Mouse (Mus musculus): Measurements from ENCODE around the gene Zfp653. TPM values are rescaled to one million over a fixed set of nuclear protein-coding genes. Genes with fewer than 3 reads are reported as not detected.
A peak's percentile ranks its signal among the peaks of the same experiment; 100 is the strongest.
"Not testable (repeated sequence)": the region's sequence is repeated elsewhere in the genome, so short reads cannot be mapped to it uniquely, and the experiment has no call there.

Gene Zfp653
- polyA plus RNA-seq, 1 experiment from 2014 or later, result 11.3 TPM

GRCm38 (mm10) chr9:22089281-22089680 is 18.1 kb upstream of the Zfp653 start:
- H3K4me1 ChIP-seq, result peaks cover 13% of the 10 kb centered on the region
- no peak overlapping the region for H3K27ac ChIP-seq
- 94% methylated on average over 7 of the region's 7 CpGs for WGBS
- DNase-seq (ENCODE audit: extremely low spot score, low spot score), result no peak
- no peaks in the 10 kb centered on the region for H3K36me3 ChIP-seq (replicated peaks)
- H3K27me3 ChIP-seq (ENCODE audit: poor library complexity, severe bottlenecking), result peaks cover 5% of the 10 kb centered on the region; the same call in 1 of the 2 replicates
- H3K4me3 ChIP-seq, result no peak overlapping the region
- H3K9me3 ChIP-seq, result no peaks in the 10 kb centered on the region

- DNase-seq (ENCODE audit: extremely low spot score, low spot score), result no peak
- peaks cover 13% of the 10 kb centered on the region for H3K4me1 ChIP-seq
- peaks cover 6% of the 10 kb centered on the region for H3K36me3 ChIP-seq (replicated peaks)
- WGBS, result 80% methylated on average over 2 of the region's 2 CpGs
- no peaks in the 10 kb centered on the region for H3K27me3 ChIP-seq (ENCODE audit: poor library complexity, severe bottlenecking)
- H3K4me3 ChIP-seq, result no peak overlapping the region
- H3K27ac ChIP-seq, result no peak overlapping the region
- H3K9me3 ChIP-seq, result no peaks in the 10 kb centered on the region
These were observed 15.9 kb upstream of the Zfp653 start for GRCm38 (mm10) chr9:22087034-22087618.

DNA sequence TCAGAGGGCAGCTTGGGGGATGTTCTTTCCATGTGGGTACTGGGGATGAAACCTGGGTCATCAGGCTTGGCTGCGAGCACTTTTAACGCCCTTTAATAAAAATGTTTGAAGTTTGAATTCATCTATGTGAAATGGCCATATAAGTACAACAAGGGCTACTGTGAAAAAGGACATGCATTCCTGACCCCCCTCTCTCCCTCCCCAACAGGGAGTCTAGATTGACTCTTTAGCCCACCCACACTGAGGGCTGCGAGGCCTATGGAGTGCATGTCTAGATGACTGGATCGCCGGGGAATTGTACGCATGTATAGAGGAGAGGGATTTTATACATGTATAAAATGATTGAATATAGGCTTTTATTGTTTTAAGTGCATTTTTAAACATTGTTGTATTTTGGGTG is 14.8 kb upstream of the Zfp653 start:
- no peaks in the 10 kb centered on the region for H3K27me3 ChIP-seq (ENCODE audit: poor library complexity, severe bottlenecking)
- peak overlapping the region; percentile 87 for H3K4me3 ChIP-seq
- peak overlapping the region; percentile 84; the same call in 1 of the 2 replicates for H3K27ac ChIP-seq
- peaks cover 9% of the 10 kb centered on the region for H3K36me3 ChIP-seq (replicated peaks)
- 89% methylated on average over 6 of the region's 6 CpGs for whole genome bisulfite sequencing
- no peaks in the 10 kb centered on the region for H3K9me3 ChIP-seq
- H3K4me1 ChIP-seq, result peaks cover 13% of the 10 kb centered on the region
- DNase-seq (ENCODE audit: extremely low spot score, low spot score), result no peak

DNA sequence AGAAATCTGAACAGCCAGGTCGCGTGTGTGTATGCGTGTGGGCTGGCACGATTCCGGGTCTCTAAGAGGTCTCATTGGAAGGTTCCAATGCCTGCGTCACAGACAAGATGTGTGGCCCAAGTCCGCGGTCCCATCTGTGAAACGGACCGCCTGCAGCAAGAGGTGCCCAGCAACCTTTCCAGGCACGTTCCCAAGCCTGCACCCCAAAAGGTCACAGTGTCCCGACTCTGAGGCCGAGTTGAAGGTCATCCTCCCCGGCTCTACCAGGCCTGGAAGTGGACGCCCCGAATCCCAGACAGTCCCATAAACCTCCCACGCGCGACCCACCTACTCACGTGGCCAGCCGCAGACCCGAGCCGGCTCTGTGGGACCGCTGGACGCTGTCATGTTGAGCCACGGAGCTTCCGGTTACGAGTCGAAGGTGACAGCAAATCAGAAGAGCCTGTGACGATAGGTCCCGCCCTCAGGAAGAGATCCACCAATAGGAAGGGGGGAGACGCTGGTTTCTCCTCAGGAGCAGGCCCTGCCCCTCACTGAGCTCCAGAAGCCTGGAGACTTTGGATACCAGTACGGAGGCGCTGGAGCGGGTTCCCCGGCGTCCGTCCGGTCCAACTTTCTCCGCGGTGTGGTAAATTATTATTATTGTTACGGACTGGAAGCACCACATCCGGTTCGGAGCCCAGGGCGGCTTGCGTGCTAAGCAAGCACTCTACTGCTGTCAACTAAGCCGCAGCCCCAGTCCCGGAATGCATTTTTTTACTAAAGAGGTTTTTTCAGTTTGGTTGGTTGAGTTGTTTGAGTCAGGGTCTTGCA is 14.1 kb upstream of the Zfp653 start, which contains the start of gene Ecsit:
Gene Ecsit, minus strand, starts transcription at position 417 of the 813 bp plus-strand sequence.
- peaks cover 13% of the 10 kb centered on the region for H3K4me1 ChIP-seq
- peaks cover 12% of the 10 kb centered on the region for H3K36me3 ChIP-seq (replicated peaks)
- no peaks in the 10 kb centered on the region for H3K9me3 ChIP-seq
- H3K27me3 ChIP-seq (ENCODE audit: poor library complexity, severe bottlenecking), result no peaks in the 10 kb centered on the region
- peak within 1 kb of the TSS; percentile 84 for H3K27ac ChIP-seq
- peak; percentile 93 for DNase-seq (ENCODE audit: extremely low spot score, low spot score)
- H3K4me3 ChIP-seq, result peak within 1 kb of the TSS; percentile 87
- WGBS, result under 1% methylated on average over 48 of the region's 48 CpGs

DNA sequence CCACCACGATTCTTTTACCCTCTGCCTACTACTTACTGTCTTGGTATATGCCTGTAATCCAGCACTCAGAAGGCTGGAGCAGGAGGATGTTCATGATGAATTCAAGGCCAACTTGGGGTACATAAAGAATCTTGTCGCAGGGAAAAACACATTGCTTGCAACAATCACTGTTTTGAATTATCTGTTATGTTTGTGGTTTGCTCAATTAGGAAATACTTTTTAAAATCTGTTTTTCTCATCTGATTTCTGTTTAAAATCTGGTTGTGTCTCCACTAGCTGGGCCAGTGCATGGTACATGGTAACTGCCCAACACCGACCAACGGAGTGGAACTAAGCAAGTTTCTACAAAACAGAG is 13.5 kb upstream of the Zfp653 start:
- Histone ChIP-seq H3K27me3 (ENCODE audit: poor library complexity, severe bottlenecking) (no peaks in the 10 kb centered on the region), H3K27ac (peak overlapping the region; percentile 84), H3K4me1 (peaks cover 13% of the 10 kb centered on the region), H3K9me3 (no peaks in the 10 kb centered on the region), H3K36me3 (replicated peaks) (peaks cover 17% of the 10 kb centered on the region), H3K4me3 (peak overlapping the region; percentile 87)
- no peak for DNase-seq (ENCODE audit: extremely low spot score, low spot score)
- 36% methylated on average over 4 of the region's 4 CpGs for WGBS

DNA sequence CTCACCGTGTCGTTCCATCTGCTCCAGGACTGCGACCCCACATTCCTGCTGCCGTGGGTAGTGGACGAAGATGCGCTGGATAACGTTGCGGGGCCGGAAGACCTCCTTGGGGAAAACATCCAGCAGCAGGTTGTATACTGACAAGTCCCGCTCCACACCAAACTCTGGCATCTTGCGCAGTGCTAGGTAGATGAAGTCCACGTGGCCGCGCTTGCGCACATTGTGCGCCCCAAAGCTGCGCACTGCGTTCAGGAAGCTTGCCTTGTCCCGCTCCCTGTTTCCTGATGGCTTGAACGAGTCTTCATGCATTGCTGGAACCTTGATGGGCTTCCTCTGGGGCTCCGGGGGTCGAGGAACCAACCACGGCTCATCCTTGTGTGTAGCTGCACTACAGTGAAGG is 5.0 kb upstream of the Zfp653 start:
- no peaks in the 10 kb centered on the region for H3K27me3 ChIP-seq (ENCODE audit: poor library complexity, severe bottlenecking)
- no peak overlapping the region for H3K27ac ChIP-seq
- peaks cover 10% of the 10 kb centered on the region for H3K4me1 ChIP-seq
- no peak overlapping the region for H3K4me3 ChIP-seq
- peaks cover 49% of the 10 kb centered on the region for H3K36me3 ChIP-seq (replicated peaks)
- 95% methylated on average over 23 of the region's 23 CpGs for WGBS
- DNase-seq (ENCODE audit: extremely low spot score, low spot score), result no peak
- H3K9me3 ChIP-seq, result no peaks in the 10 kb centered on the region

DNA sequence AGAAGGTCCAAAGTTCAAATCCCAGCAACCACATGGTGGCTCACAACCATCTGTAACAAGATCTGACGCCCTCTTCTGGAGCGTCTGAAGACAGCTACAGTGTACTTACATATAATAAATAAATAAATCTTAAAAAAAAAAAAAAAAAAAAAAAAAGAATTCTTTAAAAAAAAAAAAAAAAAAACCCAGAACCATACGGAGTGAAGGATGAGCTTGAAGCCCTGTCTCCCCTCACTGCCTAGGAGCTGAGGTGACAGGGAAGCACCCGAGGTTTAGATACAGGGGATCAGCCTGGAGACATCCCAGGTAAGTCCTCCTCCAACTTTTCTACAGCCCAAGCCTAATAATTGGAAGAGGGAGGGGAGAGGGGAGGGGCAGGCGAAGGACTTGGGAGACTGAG is 4.6 kb upstream of the Zfp653 start:
- H3K27me3 ChIP-seq (ENCODE audit: poor library complexity, severe bottlenecking); H3K4me3 ChIP-seq; DNase-seq (ENCODE audit: extremely low spot score, low spot score); H3K27ac ChIP-seq; H3K9me3 ChIP-seq: not testable (repeated sequence)
- peaks cover 10% of the 10 kb centered on the region for H3K4me1 ChIP-seq
- H3K36me3 ChIP-seq (replicated peaks), result peaks cover 49% of the 10 kb centered on the region
- 83% methylated on average over 5 of the region's 5 CpGs for WGBS

DNA sequence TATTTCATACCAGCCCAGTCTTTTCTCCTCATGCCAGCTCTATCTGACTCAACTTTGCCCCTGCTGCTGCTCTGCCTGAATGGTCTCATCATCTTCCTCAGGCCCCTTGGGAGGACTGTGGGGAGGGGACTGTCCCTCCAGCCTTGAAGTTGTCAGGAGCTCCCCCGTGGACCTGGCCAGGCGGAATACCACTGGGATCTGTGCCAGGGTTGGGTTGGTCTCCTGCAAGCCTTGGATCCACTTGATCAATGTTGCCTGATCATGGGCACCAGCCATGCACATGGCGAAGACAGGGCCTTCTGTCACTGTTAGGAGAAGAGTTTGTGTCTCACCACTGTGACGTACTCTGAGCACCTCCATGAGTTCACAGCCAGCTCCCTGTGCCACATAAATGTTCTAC is 1.1 kb upstream of the Zfp653 start:
- DNase-seq (ENCODE audit: extremely low spot score, low spot score), result no peak
- Histone ChIP-seq H3K4me1 (peaks cover 23% of the 10 kb centered on the region), H3K27me3 (ENCODE audit: poor library complexity, severe bottlenecking) (no peaks in the 10 kb centered on the region), H3K9me3 (no peaks in the 10 kb centered on the region), H3K4me3 (no peak overlapping the region), H3K36me3 (replicated peaks) (peaks cover 56% of the 10 kb centered on the region), H3K27ac (no peak overlapping the region)
- WGBS, result 89% methylated on average over 4 of the region's 4 CpGs

GRCm38 (mm10) chr9:22069881-22070553 is 1.2 kb downstream of the Zfp653 start:
- peaks cover 23% of the 10 kb centered on the region for H3K4me1 ChIP-seq
- H3K27ac ChIP-seq, result peak overlapping the region; percentile 100
- 72% methylated on average over 4 of the region's 4 CpGs for WGBS
- peak overlapping the region; percentile 92 for H3K4me3 ChIP-seq
- H3K27me3 ChIP-seq (ENCODE audit: poor library complexity, severe bottlenecking), result no peaks in the 10 kb centered on the region
- H3K36me3 ChIP-seq (replicated peaks), result peaks cover 70% of the 10 kb centered on the region
- DNase-seq (ENCODE audit: extremely low spot score, low spot score), result no peak
- H3K9me3 ChIP-seq, result no peaks in the 10 kb centered on the region

GRCm38 (mm10) chr9:22067195-22067594 is 4.0 kb downstream of the Zfp653 start:
- Histone ChIP-seq H3K4me3 (no peak overlapping the region), H3K27ac (no peak overlapping the region), H3K4me1 (peaks cover 21% of the 10 kb centered on the region), H3K27me3 (ENCODE audit: poor library complexity, severe bottlenecking) (no peaks in the 10 kb centered on the region), H3K9me3 (no peaks in the 10 kb centered on the region), H3K36me3 (replicated peaks) (peaks cover 71% of the 10 kb centered on the region)
- 84% methylated on average over 5 of the region's 5 CpGs for WGBS
- DNase-seq (ENCODE audit: extremely low spot score, low spot score), result no peak

DNA sequence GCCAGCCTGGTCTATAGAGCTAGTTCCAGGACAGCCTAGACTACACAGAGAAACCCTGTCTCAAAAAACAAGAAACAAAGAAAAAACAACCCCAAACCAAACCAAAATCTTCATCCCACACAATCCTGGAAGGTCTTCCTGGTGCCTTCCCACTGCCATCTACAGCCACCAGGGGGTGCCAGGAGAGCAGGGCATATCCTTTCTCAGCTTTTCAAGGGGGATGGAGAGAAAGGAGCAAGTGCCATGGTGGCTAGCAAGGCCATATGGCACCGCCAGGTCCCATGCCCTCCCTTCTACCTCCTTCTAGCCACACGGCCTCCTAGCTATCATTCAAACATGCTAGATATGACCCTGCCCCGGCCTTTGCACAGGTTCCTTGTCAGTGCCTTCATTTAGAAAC is 4.7 kb downstream of the Zfp653 start:
- Histone ChIP-seq H3K9me3 (no peaks in the 10 kb centered on the region), H3K27ac (no peak overlapping the region), H3K4me3 (no peak overlapping the region), H3K36me3 (replicated peaks) (peaks cover 78% of the 10 kb centered on the region), H3K27me3 (ENCODE audit: poor library complexity, severe bottlenecking) (no peaks in the 10 kb centered on the region), H3K4me1 (peaks cover 15% of the 10 kb centered on the region)
- peak; percentile 29 for DNase-seq (ENCODE audit: extremely low spot score, low spot score)
- 77% methylated on average over 3 of the region's 3 CpGs for WGBS

GRCm38 (mm10) chr9:22065642-22066041 is 5.5 kb downstream of the Zfp653 start:
- no peaks in the 10 kb centered on the region for H3K9me3 ChIP-seq
- peaks cover 12% of the 10 kb centered on the region for H3K4me1 ChIP-seq
- H3K27me3 ChIP-seq (ENCODE audit: poor library complexity, severe bottlenecking), result no peaks in the 10 kb centered on the region
- WGBS, result 97% methylated on average over 11 of the region's 11 CpGs
- H3K4me3 ChIP-seq, result no peak overlapping the region
- peaks cover 86% of the 10 kb centered on the region for H3K36me3 ChIP-seq (replicated peaks)
- no peak overlapping the region for H3K27ac ChIP-seq
- no peak for DNase-seq (ENCODE audit: extremely low spot score, low spot score)

GRCm38 (mm10) chr9:22064341-22064740 is 6.8 kb downstream of the Zfp653 start:
- H3K27ac ChIP-seq, result no peak overlapping the region
- 89% methylated on average over 3 of the region's 3 CpGs for WGBS
- H3K9me3 ChIP-seq, result no peaks in the 10 kb centered on the region
- no peaks in the 10 kb centered on the region for H3K27me3 ChIP-seq (ENCODE audit: poor library complexity, severe bottlenecking)
- peaks cover 95% of the 10 kb centered on the region for H3K36me3 ChIP-seq (replicated peaks)
- no peak for DNase-seq (ENCODE audit: extremely low spot score, low spot score)
- H3K4me3 ChIP-seq, result no peak overlapping the region
- no peaks in the 10 kb centered on the region for H3K4me1 ChIP-seq

Data from forebrain, embryonic 10.5 days (tissue).